Mouse (Mus musculus): ENCODE measurements around the gene Gm11114.

Gm11114 gene

GRCm38 (mm10) chr9:85357154-85357860 is 44.7 kb downstream of the Gm11114 start:
- no peak for DNase-seq (ENCODE audit: low spot score)
